Mouse (Mus musculus): ENCODE data around the gene Rnf115.
"Not testable (repeated sequence)": the region's sequence is repeated elsewhere in the genome, so short reads cannot be mapped to it uniquely, and the experiment has no call there.

- not testable (repeated sequence) for TF ChIP-seq MAFK (IDR thresholded peaks at IDR 0.05; ENCODE audit: insufficient read depth, low read depth, low read length); CHD2 (IDR thresholded peaks at IDR 0.05; ENCODE audit: low read depth, low read length)
Measured at GRCm38 (mm10) chr3:96740279-96740678, 12.8 kb downstream of the Rnf115 start.

Measured in ES-E14 (cell line).